Mouse (Mus musculus): ENCODE results near the gene Arfgef3. TPM values are rescaled to one million over a fixed set of nuclear protein-coding genes. Genes with fewer than 3 reads are reported as not detected.

Gene Arfgef3
- polyA plus RNA-seq, 1 experiment from 2014 or later, result 7.3 TPM

DNA sequence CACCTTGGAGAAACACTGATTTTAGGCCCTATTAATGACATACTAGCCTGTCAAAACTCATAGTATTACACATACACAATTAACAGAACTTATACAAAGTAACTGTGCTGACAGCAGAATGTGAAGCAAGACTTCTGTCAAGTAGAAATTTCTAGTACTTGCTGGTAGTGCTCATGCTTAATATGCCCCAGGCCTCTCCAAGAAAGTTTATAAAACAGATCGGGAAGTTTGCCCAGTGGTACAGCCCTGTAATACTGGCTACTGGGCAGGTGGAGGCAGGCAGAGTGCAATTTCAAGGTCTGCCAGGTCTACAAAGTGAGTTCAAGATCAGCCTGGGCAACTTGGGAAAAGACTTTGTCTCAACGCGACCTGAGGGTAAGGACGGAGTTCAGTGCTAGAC is 32.3 kb downstream of the Arfgef3 start:
- ATAC-seq (replicated peaks), result no peak
- no peak overlapping the region for H3K4me2 ChIP-seq
- WGBS, result 95% methylated on average over 4 of the region's 4 CpGs
- H3K9ac ChIP-seq, result no peak overlapping the region
- H3K9me3 ChIP-seq, result no peaks in the 10 kb centered on the region
- no peak overlapping the region for H3K4me3 ChIP-seq
- no peaks in the 10 kb centered on the region for H3K27me3 ChIP-seq (replicated peaks)
- H3K27ac ChIP-seq, result no peak overlapping the region
- H3K4me1 ChIP-seq, result 0 out of 2 replicates have a peak, but pooled peaks cover 4% of the 10 kb centered on the region
- H3K36me3 ChIP-seq (replicated peaks), result no peaks in the 10 kb centered on the region

DNA sequence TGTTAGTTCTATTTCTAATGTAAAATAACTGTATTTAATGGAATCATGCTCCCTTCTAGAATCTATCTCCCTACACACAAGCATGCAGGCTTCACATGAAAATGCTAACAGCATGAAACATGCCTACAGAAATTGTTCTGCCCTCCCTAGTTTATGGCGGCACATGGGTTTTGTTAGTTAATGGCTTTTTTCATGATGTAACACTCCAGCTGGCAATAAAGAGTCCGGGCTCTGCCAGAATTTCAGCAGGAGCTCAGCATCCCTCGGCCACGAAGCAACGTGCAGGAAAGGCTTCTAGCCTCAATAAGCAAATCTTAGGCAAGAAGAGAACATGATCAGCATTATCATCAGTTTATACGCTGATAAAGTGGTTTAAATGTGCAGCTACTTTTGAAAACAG is 32.8 kb downstream of the Arfgef3 start:
- ATAC-seq (replicated peaks), result no peak
- Histone ChIP-seq H3K9ac (no peak overlapping the region), H3K27me3 (replicated peaks) (no peaks in the 10 kb centered on the region), H3K4me2 (no peak overlapping the region), H3K27ac (0 out of 2 replicates have a peak overlapping the region, but pooled peaks have one; percentile 23), H3K4me3 (no peak overlapping the region), H3K9me3 (no peaks in the 10 kb centered on the region), H3K4me1 (0 out of 2 replicates have a peak, but pooled peaks cover 5% of the 10 kb centered on the region), H3K36me3 (replicated peaks) (no peaks in the 10 kb centered on the region)
- WGBS, result 68% methylated on average over 6 of the region's 6 CpGs

DNA sequence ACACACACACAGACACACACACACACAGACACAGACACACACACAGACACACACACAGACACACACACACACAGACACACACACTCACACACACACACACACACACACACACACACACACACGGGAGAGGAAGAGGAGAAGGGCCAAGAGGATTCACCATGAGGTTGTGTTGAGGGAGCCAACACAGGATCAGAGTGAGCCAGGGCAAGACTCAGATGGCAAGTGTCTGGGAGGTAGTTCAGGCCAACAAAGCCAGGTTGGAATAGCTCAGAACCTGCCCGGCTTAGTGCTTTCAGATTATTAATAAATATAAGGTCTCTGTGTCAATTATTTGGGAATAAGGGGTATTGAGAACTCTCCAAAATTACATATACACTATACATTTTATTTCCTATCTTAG is 33.9 kb downstream of the Arfgef3 start:
- ATAC-seq (replicated peaks), result no peak
- Histone ChIP-seq H3K9ac (no peak overlapping the region), H3K27ac (no peak overlapping the region), H3K27me3 (replicated peaks) (no peaks in the 10 kb centered on the region), H3K4me3 (no peak overlapping the region), H3K4me1 (0 out of 2 replicates have a peak, but pooled peaks cover 5% of the 10 kb centered on the region), H3K4me2 (no peak overlapping the region), H3K36me3 (replicated peaks) (no peaks in the 10 kb centered on the region), H3K9me3 (no peaks in the 10 kb centered on the region)
- 84% methylated on average over 2 of the region's 2 CpGs for WGBS

DNA sequence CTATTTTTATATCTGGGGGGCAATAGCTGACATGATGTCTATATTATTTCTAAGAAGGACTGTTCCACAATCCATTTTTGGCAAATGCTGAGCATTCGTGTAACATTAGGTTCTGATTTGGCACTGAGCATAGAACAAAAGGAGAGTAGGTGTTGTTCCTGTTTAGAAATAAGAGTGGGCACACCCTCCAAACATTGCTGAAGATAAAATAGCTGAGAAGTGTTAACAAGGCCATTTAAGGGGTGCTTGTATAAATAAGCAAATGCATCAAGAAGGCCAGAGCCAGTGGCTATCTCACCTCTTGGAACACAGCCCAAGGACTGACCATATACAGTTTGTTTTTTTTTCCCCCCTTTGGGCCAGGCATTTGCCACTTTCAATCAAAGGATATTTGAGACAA is 35.1 kb downstream of the Arfgef3 start:
- 90% methylated on average over 1 of the region's 1 CpGs for WGBS
- H3K27me3 ChIP-seq (replicated peaks), result no peaks in the 10 kb centered on the region
- H3K9me3 ChIP-seq, result no peaks in the 10 kb centered on the region
- no peak overlapping the region for H3K9ac ChIP-seq
- H3K36me3 ChIP-seq (replicated peaks), result no peaks in the 10 kb centered on the region
- no peak overlapping the region for H3K4me3 ChIP-seq
- no peak for ATAC-seq (replicated peaks)
- no peak overlapping the region for H3K4me2 ChIP-seq
- 0 out of 2 replicates have a peak, but pooled peaks cover 5% of the 10 kb centered on the region for H3K4me1 ChIP-seq
- no peak overlapping the region for H3K27ac ChIP-seq

DNA sequence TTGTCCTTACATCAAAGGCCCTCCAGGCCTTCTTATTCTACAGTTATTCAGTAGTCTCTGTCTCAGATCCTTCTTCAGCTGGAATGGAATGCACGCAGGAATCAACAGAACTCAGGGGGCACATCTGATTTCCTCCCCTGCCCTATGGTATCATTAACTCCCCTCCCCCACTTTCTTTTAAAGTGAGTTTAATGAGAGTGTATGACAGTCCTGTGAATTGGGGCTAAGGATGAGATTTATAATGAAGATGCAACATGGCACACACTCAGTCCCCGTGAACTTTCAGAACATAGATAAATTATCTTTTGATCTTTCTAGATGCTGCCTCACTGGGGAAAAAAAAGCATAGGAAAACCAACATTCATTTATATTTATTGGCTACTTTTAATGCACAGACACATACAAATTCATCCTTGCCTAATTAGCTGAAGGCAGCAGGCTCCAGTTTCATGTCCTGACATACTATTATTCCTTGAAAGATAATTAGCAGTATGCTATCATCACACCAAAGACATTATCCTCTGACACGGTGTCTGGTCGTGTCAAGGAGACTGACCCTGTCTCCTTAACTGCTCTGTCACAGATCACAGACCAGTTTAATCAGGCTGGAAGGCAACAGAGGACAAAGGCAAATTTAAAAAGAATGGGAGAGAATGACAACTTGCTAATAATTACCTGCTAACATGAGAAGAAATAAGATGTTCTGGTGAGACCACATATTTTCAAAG is 39.2 kb downstream of the Arfgef3 start:
- no peak overlapping the region for H3K9ac ChIP-seq
- H3K4me3 ChIP-seq, result no peak overlapping the region
- 39% methylated on average over 4 of the region's 4 CpGs for WGBS
- H3K36me3 ChIP-seq (replicated peaks), result no peaks in the 10 kb centered on the region
- no peak overlapping the region for H3K4me2 ChIP-seq
- no peaks in the 10 kb centered on the region for H3K9me3 ChIP-seq
- no peaks in the 10 kb centered on the region for H3K27me3 ChIP-seq (replicated peaks)
- ATAC-seq (replicated peaks), result peak; percentile 68
- H3K27ac ChIP-seq, result no peak overlapping the region; the same call in 1 of the 2 replicates
- H3K4me1 ChIP-seq, result 0 out of 2 replicates have a peak, but pooled peaks cover 5% of the 10 kb centered on the region

DNA sequence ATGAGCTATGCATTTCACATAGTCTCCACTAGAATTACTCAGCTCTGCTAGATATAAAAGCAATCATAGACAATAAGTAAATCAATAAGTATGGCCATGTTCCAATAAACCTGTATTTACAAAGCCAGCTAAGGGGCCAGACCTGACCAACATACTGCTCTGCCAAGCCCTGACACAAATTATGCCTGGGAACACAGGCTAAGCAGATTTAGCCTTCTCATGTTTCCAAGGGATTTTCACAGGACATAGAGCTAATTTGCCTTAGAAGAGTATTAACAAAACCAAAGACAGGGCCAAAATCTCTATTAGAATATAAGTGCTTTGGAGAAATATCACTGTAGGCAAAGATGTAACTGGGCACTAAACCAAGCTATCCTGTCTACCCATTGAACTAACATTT is 42.2 kb downstream of the Arfgef3 start:
- no peak overlapping the region for H3K27ac ChIP-seq
- H3K4me3 ChIP-seq, result no peak overlapping the region
- H3K9me3 ChIP-seq, result no peaks in the 10 kb centered on the region
- H3K9ac ChIP-seq, result no peak overlapping the region
- H3K4me1 ChIP-seq, result 0 out of 2 replicates have a peak, but pooled peaks cover 4% of the 10 kb centered on the region
- no peak for ATAC-seq (replicated peaks)
- no peaks in the 10 kb centered on the region for H3K27me3 ChIP-seq (replicated peaks)
- no peak overlapping the region for H3K4me2 ChIP-seq
- H3K36me3 ChIP-seq (replicated peaks), result no peaks in the 10 kb centered on the region

DNA sequence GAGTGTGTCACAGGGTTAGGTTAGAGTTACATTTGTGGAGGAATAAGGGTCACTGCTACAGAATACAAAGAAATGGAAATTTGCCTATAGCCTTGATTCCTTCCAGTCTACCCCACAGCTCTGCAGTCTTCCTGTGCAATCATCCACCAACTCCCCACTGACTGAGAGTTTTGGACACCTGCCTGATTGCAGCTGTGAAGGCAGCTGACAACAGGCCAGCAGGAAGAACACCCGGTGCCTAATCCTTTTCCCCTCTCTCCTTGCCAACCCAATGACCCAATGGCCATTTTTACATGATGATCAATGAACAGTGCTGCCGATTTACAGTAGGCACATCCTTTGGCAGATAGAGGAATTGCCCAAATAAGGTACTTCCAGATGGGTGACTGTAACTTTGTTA is 43.6 kb downstream of the Arfgef3 start:
- ATAC-seq (replicated peaks), result no peak
- Histone ChIP-seq H3K9ac (no peak overlapping the region), H3K4me1 (0 out of 2 replicates have a peak, but pooled peaks cover 4% of the 10 kb centered on the region), H3K9me3 (no peaks in the 10 kb centered on the region), H3K27me3 (replicated peaks) (no peaks in the 10 kb centered on the region), H3K4me3 (no peak overlapping the region), H3K36me3 (replicated peaks) (no peaks in the 10 kb centered on the region), H3K27ac (no peak overlapping the region), H3K4me2 (no peak overlapping the region)
- 68% methylated on average over 2 of the region's 2 CpGs for WGBS

DNA sequence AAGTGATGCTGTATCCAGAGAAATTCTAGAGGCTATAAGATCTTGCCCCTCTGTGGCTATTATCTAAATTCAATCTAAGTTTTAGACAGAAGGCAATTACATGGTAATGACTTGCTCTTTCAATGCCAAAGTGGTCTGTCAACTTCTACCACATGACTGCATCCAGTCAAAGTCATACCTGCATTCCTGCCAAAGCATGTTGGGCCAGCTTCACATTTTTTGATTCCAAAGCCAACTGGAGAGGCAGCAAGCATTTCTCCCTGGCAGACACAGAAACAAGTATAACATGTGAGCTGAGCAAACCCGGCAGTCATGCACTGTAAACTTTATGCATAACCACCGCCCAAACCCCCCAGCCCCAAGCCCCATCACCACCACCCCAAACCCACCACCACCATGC is 44.6 kb downstream of the Arfgef3 start:
- no peak overlapping the region for H3K9ac ChIP-seq
- WGBS, result 92% methylated on average over 2 of the region's 2 CpGs
- no peaks in the 10 kb centered on the region for H3K9me3 ChIP-seq
- H3K27ac ChIP-seq, result no peak overlapping the region
- ATAC-seq (replicated peaks), result no peak
- no peaks in the 10 kb centered on the region for H3K36me3 ChIP-seq (replicated peaks)
- H3K4me2 ChIP-seq, result no peak overlapping the region
- no peak overlapping the region for H3K4me3 ChIP-seq
- H3K4me1 ChIP-seq, result 0 out of 2 replicates have a peak, but pooled peaks cover 4% of the 10 kb centered on the region
- no peaks in the 10 kb centered on the region for H3K27me3 ChIP-seq (replicated peaks)

DNA sequence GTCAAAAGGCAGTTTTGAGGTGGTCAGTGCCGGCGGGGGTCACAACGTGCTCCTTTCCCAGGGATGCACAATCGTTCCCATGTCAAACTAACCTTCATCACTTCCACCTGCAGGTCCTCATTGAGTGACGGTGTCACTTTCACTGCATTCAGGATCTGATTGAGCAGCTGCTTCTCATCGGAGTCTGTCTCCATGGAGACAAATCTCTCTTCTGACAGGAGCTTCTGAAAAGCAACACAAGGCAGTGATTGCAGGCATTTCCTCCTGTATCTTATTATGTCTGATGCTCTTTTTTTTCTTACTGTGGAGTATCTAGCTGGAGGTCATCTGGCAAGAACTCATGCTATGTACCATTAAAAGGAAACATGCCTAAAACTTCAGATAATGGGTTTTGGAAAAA is 47.3 kb downstream of the Arfgef3 start:
- Histone ChIP-seq H3K9me3 (no peaks in the 10 kb centered on the region), H3K4me3 (no peak overlapping the region), H3K36me3 (replicated peaks) (no peaks in the 10 kb centered on the region), H3K9ac (no peak overlapping the region), H3K4me1 (0 out of 2 replicates have a peak, but pooled peaks cover 4% of the 10 kb centered on the region), H3K27me3 (replicated peaks) (no peaks in the 10 kb centered on the region), H3K4me2 (no peak overlapping the region), H3K27ac (no peak overlapping the region)
- 33% methylated on average over 6 of the region's 6 CpGs for WGBS
- ATAC-seq (replicated peaks), result peak; percentile 38; the same call in 1 of the 2 replicates

DNA sequence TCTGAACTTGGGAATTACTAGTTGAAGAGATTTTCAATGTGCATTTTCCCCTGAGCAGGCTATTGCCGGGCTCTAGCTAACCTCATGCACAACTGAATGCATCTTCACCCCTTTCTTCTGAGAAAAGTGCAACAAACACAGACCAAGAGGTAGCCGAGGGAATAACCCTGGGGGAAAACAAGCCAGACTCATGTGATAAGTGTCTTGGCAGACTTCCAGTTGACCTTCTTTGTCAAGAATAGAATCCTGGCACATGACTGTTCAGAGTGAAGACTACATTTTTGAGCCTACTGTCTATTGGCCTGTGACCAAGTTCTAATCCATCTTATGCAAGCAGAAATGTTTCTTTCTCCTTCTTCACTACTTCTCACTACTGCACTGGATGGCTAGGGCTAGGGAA is 55.5 kb downstream of the Arfgef3 start:
- no peaks in the 10 kb centered on the region for H3K9me3 ChIP-seq
- no peak for ATAC-seq (replicated peaks)
- H3K4me2 ChIP-seq, result no peak overlapping the region
- no peaks in the 10 kb centered on the region for H3K36me3 ChIP-seq (replicated peaks)
- no peak overlapping the region for H3K4me3 ChIP-seq
- H3K27me3 ChIP-seq (replicated peaks), result no peaks in the 10 kb centered on the region
- WGBS, result 39% methylated on average over 2 of the region's 2 CpGs
- no peaks in the 10 kb centered on the region for H3K4me1 ChIP-seq
- H3K27ac ChIP-seq, result no peak overlapping the region
- no peak overlapping the region for H3K9ac ChIP-seq

DNA sequence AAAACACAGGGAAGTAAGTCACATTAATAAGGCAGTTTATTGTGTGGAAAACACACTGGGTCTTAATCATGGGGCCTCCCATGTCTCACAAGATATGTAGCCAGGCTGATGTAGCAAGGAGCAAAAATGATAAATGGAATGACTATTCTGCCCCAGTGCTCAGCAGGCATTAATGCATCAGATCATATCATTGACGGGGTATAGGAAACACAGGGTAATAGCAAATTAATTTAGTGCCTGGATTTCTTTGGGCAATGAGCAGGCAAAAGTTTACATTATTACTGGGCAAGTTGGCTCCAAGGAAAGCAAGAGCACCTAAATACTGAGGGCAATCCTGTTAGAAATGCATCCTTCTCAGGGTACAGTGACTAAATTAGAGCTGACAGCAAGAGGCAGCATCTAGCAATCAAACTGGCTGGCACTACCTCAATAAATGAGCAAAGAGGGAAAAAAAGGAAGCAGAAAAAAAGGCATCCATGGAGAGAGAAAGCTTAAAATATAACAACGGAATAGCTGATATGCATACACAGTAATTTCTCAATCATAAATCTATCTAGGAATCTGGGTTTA is 62.3 kb downstream of the Arfgef3 start:
- no peak overlapping the region for H3K4me2 ChIP-seq
- no peaks in the 10 kb centered on the region for H3K27me3 ChIP-seq (replicated peaks)
- 81% methylated on average over 2 of the region's 2 CpGs for WGBS
- no peak overlapping the region for H3K27ac ChIP-seq
- H3K9me3 ChIP-seq, result no peaks in the 10 kb centered on the region
- no peak overlapping the region for H3K9ac ChIP-seq
- H3K4me1 ChIP-seq, result no peaks in the 10 kb centered on the region
- no peak for ATAC-seq (replicated peaks)
- no peak overlapping the region for H3K4me3 ChIP-seq
- H3K36me3 ChIP-seq (replicated peaks), result no peaks in the 10 kb centered on the region; the same call in 1 of the 2 replicates

DNA sequence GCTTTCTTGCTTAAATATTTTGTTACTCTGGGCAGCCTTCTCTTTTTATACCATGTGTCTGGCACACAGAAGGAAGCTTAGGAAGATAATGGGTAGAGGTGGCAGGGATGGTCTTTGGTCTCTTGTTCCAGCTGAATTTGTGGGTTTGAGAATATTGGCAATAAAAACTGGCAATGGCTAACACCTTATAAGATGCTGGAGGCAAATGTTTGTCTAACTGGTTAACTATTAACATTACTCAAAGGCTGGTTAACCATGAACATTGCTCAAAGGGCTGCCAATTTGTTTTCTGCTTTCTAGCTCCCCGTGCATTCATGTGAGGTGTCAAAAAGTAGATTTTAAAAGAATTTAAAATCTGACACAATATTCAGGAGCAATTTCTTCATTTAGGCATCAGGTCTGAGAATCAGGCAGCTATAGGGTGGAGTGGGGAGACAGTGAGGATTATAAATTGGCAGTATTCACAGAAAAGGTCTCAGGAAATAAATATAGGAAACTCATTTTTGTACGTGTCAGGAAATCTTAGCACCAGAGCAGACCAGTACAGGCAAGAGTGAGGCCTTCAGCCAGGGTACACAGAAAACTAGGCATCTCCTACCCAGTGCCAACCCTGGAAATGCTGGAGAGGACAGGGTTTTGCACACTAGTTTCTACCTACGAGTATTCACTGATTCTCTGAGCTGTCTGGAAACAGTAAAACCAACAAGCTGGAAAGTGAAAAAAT is 62.9 kb downstream of the Arfgef3 start:
- Histone ChIP-seq H3K4me2 (no peak overlapping the region), H3K4me1 (no peaks in the 10 kb centered on the region), H3K27me3 (replicated peaks) (no peaks in the 10 kb centered on the region), H3K9ac (no peak overlapping the region), H3K27ac (no peak overlapping the region), H3K9me3 (no peaks in the 10 kb centered on the region), H3K36me3 (replicated peaks) (no peaks in the 10 kb centered on the region; the same call in none of the 2 replicates), H3K4me3 (no peak overlapping the region)
- ATAC-seq (replicated peaks), result no peak
- 84% methylated on average over 3 of the region's 3 CpGs for WGBS
